Mouse (Mus musculus) spleen, adult 2 months (tissue): ENCODE measurements around the gene Kcnk3.

ENCODE experiments used
- CTCF ChIP-seq: fragments of 200-500 bp; IDR thresholded peaks from 2 replicates; pipeline ENCODE4 v1.5.1; 2011; ENCODE audit warnings: mild to moderate bottlenecking, inconsistent platforms; ENCODE audit not compliant: insufficient read depth, insufficient read length, insufficient replicate concordance; ENCODE audit errors: extremely low read depth
- POLR2A ChIP-seq: fragments of 200-500 bp; IDR thresholded peaks from 2 replicates; pipeline ENCODE4 v1.6.1; 2011; ENCODE audit warnings: low read depth, low read length, inconsistent platforms

GRCm38 (mm10) chr5:30589546-30589945 lies 1.6 kb downstream of the Kcnk3 start:
- TF ChIP-seq CTCF (no peak), POLR2A (no peak)
